Mouse (Mus musculus) adrenal gland, postnatal 4 days (tissue): ENCODE data around the gene Brsk1. TPM values are rescaled to one million over a fixed set of nuclear protein-coding genes. Genes with fewer than 3 reads are reported as not detected.

Source experiments
- total RNA-seq, 2 experiments: library from RNA; stranded (reverse); gene quantifications; 2 replicates each; pipeline ENCODE4 v1.2.3; 2021

The Brsk1 gene
- total RNA-seq, 2 experiments from 2014 or later: 14.4 to 17.0 TPM

Other genes starting within 250 kb of the Brsk1 start
- 10 to 100 TPM; 31.7 to 34.3 TPM for gene Rdh13, start 245.0 kb upstream of the Brsk1 start, total RNA-seq
- 1 to 10 TPM; 7.8 to 9.3 TPM for gene Eps8l1, start 229.9 kb upstream of the Brsk1 start, total RNA-seq
- 100 to 1,000 TPM; 106 to 112 TPM for gene Ppp1r12c, start 188.9 kb upstream of the Brsk1 start, total RNA-seq
- gene Tnnt1, start 174.2 kb upstream of the Brsk1 start, total RNA-seq: 10 to 100 TPM in 1 of 2 experiments, 1 to 10 TPM in 1; 8.1 to 21.0 TPM
- gene Tnni3, start 166.4 kb upstream of the Brsk1 start, total RNA-seq: 1 to 10 TPM; 1.0 to 1.7 TPM
- gene Dnaaf3, start 158.2 kb upstream of the Brsk1 start, total RNA-seq: 1 to 10 TPM in 1 of 2 experiments, under 1 TPM in 1; 0.95 to 1.1 TPM
- gene Syt5, start 143.1 kb upstream of the Brsk1 start, total RNA-seq: 10 to 100 TPM; 16.8 to 18.2 TPM
- under 1 TPM in 1 of 2 experiments, not detected in 1; 0.23 TPM for gene Ptprh, start 86.6 kb upstream of the Brsk1 start, total RNA-seq
- 10 to 100 TPM; 12.8 to 16.6 TPM for gene Tmem86b, start 59.2 kb upstream of the Brsk1 start, total RNA-seq
- gene Ppp6r1, start 31.6 kb upstream of the Brsk1 start, total RNA-seq: 100 to 1,000 TPM in 1 of 2 experiments, 10 to 100 TPM in 1; 98.4 to 103 TPM
- gene Hspbp1, start 5.5 kb upstream of the Brsk1 start, total RNA-seq: 10 to 100 TPM; 41.3 to 43.6 TPM
- gene Tmem150b, start 34.6 kb downstream of the Brsk1 start, total RNA-seq: under 1 TPM; 0.11 to 0.25 TPM
- 10 to 100 TPM; 89.8 to 94.8 TPM for gene Kmt5c, start 49.5 kb downstream of the Brsk1 start, total RNA-seq
- 10 to 100 TPM; 36.6 to 40.4 TPM for gene Cox6b2, start 62.5 kb downstream of the Brsk1 start, total RNA-seq
- gene Fam71e2, start 80.7 kb downstream of the Brsk1 start, total RNA-seq: not detected
- gene Il11, start 92.3 kb downstream of the Brsk1 start, total RNA-seq: under 1 TPM; 0.14 to 0.31 TPM
- not detected for gene Tmem190, start 92.3 kb downstream of the Brsk1 start, total RNA-seq
- 1 to 10 TPM; 7.1 to 9.0 TPM for gene Tmem238, start 99.1 kb downstream of the Brsk1 start, total RNA-seq
- 1,000 to 10,000 TPM; 1,263 to 1,302 TPM for gene Rpl28, start 102.3 kb downstream of the Brsk1 start, total RNA-seq
- gene Ube2s, start 122.0 kb downstream of the Brsk1 start, total RNA-seq: 100 to 1,000 TPM; 140 to 156 TPM
- gene Shisa7, start 154.1 kb downstream of the Brsk1 start, total RNA-seq: 1 to 10 TPM; 4.4 to 6.1 TPM
- 10 to 100 TPM; 11.6 to 16.4 TPM for gene Isoc2b, start 179.7 kb downstream of the Brsk1 start, total RNA-seq
- gene Isoc2a, start 186.5 kb downstream of the Brsk1 start, total RNA-seq: 10 to 100 TPM; 22.6 to 22.8 TPM
- under 1 TPM in 1 of 2 experiments, not detected in 1; 0.39 TPM for gene Gm36210, start 215.9 kb downstream of the Brsk1 start, total RNA-seq
- 10 to 100 TPM; 24.4 to 26.9 TPM for gene Zfp628, start 224.6 kb downstream of the Brsk1 start, total RNA-seq
- 10 to 100 TPM in 1 of 2 experiments, 1 to 10 TPM in 1; 9.9 to 10.1 TPM for gene Nat14, start 231.4 kb downstream of the Brsk1 start, total RNA-seq
- gene Ssc5d, start 235.2 kb downstream of the Brsk1 start, total RNA-seq: 10 to 100 TPM; 11.8 to 12.1 TPM